Mouse (Mus musculus) lung, adult 2 months (tissue): ENCODE results near the gene Cenpt. TPM values are rescaled to one million over a fixed set of nuclear protein-coding genes. Genes with fewer than 3 reads are reported as not detected.

Experiments used
- DNase-seq: peaks from one replicate; pipeline ENCODE4 v3.0.0; 2022
- H3K4me1 ChIP-seq: fragments of 200-500 bp; 2 replicates; pipeline ENCODE4 v1.6.1; 2011; ENCODE audit warnings: low read length; ENCODE audit not compliant: control insufficient read depth, insufficient read depth
- H3K4me3 ChIP-seq: fragments of 200-500 bp; replicated peaks from 2 replicates; pipeline ENCODE3; 2011; ENCODE audit warnings: low read depth, mild to moderate bottlenecking, control low read depth, low read length; ENCODE audit errors: extremely low read depth
- CTCF ChIP-seq: fragments of 200-500 bp; IDR thresholded peaks from 2 replicates; pipeline ENCODE4 v1.5.1; 2011; ENCODE audit warnings: mild to moderate bottlenecking, low read length, control low read depth; ENCODE audit not compliant: insufficient read depth
- POLR2A ChIP-seq: fragments of 200-500 bp; IDR thresholded peaks from 2 replicates; pipeline ENCODE4 v1.6.1; 2011; ENCODE audit warnings: low read depth, mild to moderate bottlenecking, control low read depth, low read length, borderline replicate concordance; ENCODE audit errors: extremely low read depth
- WGBS: fragments of 180-500 bp; shearing (Covaris S2); methylation state at CpG from one replicate; pipeline ENCODE4 v1.1.7; 2018; 5-methylcytosine and 5-hydroxymethylcytosine counted together
- polyA plus RNA-seq: library from polyadenylated mRNA; depleted of rRNA; stranded (reverse); fragments of >200 nt; gene quantifications from 2 replicates; pipeline ENCODE4 v1.2.3, GENCODE M21; 2012

Gene Cenpt
- polyA plus RNA-seq, 1 experiment, result 17.4 TPM

DNA sequence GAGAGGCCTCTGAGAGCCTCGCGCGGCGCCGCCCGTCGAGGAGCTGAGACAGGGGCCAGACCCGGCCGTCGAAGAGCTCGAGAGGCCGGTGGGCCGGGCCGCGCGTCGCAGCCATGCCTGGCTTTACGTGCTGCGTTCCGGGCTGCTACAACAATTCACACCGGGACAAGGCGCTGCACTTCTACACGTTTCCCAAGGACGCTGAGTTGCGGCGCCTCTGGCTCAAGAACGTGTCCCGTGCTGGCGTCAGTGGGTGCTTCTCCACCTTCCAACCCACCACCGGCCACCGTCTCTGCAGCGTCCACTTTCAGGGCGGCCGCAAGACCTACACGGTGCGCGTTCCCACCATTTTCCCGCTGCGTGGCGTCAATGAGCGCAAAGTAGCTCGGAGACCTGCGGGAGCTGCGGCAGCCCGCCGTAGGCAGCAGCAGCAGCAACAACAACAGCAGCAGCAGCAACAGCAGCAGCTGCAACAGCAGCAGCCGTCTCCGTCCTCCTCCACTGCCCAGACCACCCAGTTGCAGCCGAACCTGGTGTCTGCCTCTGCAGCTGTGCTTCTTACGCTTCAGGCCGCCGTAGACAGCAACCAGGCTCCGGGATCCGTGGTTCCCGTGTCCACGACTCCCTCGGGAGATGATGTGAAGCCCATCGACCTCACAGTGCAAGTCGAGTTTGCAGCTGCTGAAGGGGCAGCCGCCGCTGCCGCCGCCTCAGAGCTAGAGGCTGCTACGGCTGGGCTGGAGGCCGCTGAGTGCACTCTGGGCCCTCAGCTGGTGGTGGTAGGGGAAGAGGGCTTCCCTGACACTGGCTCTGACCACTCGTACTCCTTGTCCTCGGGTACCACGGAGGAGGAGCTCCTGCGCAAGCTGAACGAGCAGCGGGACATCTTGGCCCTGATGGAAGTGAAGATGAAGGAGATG, 2.4 kb upstream of the Cenpt start:
- DNase-seq, result no peak
- under 1% methylated on average over 71 of the region's 71 CpGs for WGBS
- no peak for TF ChIP-seq CTCF
- TF ChIP-seq POLR2A, result 0 out of 2 replicates have a peak, but pooled peaks have one; percentile 19

DNA sequence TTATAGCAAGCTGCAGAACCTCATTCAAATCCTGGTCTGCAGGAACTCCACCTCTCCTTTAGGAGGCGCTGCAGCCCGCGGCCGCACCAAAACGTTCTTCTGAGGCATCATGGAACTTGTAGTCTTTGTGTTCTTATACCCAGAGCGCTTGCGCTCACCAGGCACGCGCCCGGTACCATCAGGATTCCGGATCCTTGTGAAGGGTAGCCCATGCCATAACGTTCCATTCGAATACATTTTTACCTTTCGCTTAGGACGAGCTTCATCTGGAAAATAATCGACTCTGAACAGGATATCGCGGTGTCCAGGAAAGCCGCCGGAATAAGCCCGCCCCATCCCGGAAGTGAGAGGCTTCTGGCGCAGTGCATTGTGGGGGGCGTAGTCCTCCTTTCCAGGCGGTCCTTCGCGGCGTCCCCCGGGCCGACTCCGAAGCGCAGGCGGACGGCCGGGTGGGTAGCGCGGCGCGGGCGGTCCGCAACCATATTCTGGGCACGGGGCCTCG, 1.7 kb upstream of the Cenpt start, which contains the start of gene Thap11:
TSS of gene Thap11 (plus strand) at position 418 of the 502 bp plus-strand sequence.
- peaks cover 13% of the 10 kb centered on the region for H3K4me1 ChIP-seq
- TF ChIP-seq POLR2A (no peak), CTCF (peak; percentile 79)
- DNase-seq, result peak; percentile 95
- H3K4me3 ChIP-seq, result peak within 1 kb of the TSS; percentile 92
- WGBS, result under 1% methylated on average over 42 of the region's 43 CpGs

More for the DNA sequence above, 2.4 kb upstream of the Cenpt start:
- H3K4me3 ChIP-seq, result peak overlapping the region; percentile 92
- H3K4me1 ChIP-seq, result peaks cover 13% of the 10 kb centered on the region

DNA sequence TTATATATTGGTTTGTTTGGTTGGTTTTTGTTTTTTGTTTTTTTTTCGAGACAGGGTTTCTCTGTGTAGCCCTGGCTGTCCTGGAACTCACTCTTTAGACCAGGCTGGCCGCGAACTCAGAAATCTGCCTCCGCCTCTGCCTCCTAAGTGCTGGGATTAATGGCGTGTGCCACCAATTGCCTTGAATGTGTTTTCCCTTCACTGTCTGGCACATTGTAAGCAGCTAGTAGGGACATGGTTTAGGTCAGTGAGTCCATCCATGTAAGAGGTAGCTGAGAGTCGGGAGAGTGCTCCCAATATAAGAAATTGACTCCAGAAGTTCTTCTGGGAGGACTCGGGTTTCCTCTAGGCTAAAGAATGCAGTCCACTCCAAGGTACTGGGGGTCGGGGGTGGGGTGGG, 1.2 kb upstream of the Cenpt start:
- no peak for DNase-seq
- 29% methylated on average over 8 of the region's 8 CpGs for WGBS
- no peak overlapping the region for H3K4me3 ChIP-seq
- H3K4me1 ChIP-seq, result peaks cover 13% of the 10 kb centered on the region
- no peak for TF ChIP-seq POLR2A
- 0 out of 2 replicates have a peak, but pooled peaks have one; percentile 11 for TF ChIP-seq CTCF

DNA sequence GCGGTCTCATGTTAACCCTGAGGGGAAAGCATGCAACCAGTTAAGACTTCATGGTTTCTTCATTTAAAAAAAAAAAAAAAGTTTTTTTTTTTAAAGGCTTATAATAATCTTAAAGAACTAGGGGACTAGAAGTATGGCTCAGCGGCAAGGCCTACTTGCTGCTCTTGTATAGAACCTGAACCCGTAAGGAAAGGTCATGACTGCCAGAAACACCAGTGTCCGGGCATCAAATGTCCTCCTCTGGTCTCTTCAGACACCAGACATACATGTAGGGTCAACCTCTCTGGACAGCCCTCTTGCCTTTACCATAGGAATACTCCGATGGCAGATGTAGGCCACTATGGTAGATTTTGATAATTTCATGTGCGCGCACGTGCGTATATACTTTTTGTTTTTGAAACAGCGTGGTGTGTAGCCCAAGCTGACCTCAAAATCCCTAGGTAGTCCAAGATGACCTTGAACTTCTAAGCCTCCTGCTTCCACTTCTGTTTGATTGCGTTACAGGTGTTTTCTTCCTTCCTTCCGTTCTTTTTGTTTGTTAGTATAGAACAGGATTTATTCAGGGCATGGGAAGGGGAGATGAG, 840 bp downstream of the Cenpt start:
- Histone ChIP-seq H3K4me3 (no peak overlapping the region), H3K4me1 (peaks cover 11% of the 10 kb centered on the region)
- WGBS, result 74% methylated on average over 12 of the region's 12 CpGs
- DNase-seq, result no peak
- TF ChIP-seq POLR2A (no peak), CTCF (no peak)

DNA sequence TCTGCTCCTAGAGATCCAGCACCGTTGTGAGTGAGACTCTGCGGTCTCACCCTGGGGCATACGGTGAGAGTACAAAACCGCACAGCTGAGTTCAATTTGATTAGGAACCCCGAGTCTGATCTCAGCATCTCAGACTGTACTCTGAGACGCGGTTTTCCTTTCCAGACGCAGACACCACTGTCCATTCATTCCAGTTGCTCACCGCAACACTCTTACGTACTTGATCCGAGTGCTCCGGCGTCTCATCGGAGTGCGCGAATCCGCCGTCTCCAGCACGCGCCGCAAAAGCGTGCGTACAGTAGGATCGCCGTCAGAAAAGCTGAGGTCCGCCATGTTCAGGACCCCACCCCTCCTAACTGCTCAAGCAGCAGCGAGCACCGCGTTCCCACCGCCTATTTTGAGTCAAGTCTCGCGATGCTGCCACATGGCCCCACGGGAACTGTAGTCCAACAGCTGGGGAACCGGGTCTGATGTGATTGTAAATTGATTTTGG, 1.4 kb downstream of the Cenpt start:
- peak overlapping the region; percentile 96 for H3K4me3 ChIP-seq
- peaks cover 11% of the 10 kb centered on the region for H3K4me1 ChIP-seq
- TF ChIP-seq POLR2A, result peak; percentile 87; the same call in 1 of the 2 replicates
- no peak for TF ChIP-seq CTCF
- peak; percentile 86 for DNase-seq
- under 1% methylated on average over 34 of the region's 34 CpGs for WGBS

DNA sequence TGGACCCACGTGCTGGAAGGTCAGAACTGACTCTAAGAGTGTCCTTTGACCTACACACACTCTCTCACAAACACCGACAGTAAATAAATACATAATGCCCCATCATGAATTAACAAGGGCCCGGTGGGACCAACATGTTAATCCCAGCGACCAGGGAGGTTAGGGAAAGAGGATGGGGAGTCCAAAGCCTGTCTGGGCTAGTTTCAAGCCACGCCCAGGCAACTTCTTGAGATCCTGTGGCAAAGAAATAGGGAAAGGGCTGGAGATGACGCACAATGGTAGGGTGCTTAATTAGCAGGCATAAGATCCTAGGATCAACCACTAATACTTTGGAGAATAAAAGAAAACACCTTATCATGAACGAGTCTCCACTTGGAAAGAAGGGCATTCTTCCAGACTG, 2.5 kb downstream of the Cenpt start:
- no peak for TF ChIP-seq CTCF
- TF ChIP-seq POLR2A, result no peak
- H3K4me3 ChIP-seq, result no peak overlapping the region
- H3K4me1 ChIP-seq, result peaks cover under 1% of the 10 kb centered on the region; the same call in 1 of the 2 replicates
- WGBS, result 68% methylated on average over 7 of the region's 7 CpGs
- no peak for DNase-seq

DNA sequence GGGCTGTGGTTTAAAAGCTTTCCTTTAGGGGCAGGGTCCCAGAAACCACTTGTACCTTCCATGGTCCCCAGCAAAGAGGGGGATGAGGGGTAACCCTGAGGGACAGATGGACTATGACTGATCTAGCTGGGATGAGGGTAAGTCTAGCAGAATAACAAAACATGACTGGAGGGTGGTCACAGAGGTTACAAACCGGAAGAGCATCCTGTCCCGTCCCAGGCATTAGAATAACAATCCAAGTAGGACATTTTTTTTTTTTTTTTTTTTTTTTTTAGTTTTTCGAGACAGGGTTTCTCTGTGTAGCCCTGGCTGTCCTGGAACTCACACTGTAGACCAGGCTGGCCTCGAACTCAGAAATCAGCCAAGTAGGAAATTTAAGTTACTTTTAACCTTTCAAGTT, 3.1 kb downstream of the Cenpt start:
- H3K4me1 ChIP-seq, result no peaks in the 10 kb centered on the region
- no peak for DNase-seq
- TF ChIP-seq CTCF, result no peak
- TF ChIP-seq POLR2A, result no peak
- 62% methylated on average over 4 of the region's 4 CpGs for WGBS
- no peak overlapping the region for H3K4me3 ChIP-seq

DNA sequence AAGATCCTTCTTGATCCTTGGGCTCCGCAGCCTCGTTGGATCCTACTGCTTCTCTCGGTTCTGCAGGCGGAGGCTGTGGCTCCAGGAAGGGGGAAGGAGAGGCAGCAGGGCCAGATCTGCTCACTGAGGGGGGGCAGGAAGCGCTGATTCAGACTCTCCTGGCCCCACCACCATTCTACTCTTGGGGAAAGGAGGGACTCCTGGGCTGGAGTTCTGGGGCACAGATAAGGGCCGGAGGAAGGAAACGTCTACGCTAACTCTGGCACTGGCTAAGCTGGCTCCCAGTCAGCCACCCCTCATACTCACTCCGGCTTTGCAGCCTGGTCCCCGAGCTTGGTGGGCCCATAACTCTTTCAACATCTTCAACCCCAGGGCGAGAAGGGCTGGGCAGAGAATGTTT, 6.4 kb downstream of the Cenpt start:
- TF ChIP-seq POLR2A (no peak), CTCF (no peak)
- no peak for DNase-seq
- WGBS, result 72% methylated on average over 11 of the region's 11 CpGs
- H3K4me1 ChIP-seq, result no peaks in the 10 kb centered on the region
- H3K4me3 ChIP-seq, result no peak overlapping the region

DNA sequence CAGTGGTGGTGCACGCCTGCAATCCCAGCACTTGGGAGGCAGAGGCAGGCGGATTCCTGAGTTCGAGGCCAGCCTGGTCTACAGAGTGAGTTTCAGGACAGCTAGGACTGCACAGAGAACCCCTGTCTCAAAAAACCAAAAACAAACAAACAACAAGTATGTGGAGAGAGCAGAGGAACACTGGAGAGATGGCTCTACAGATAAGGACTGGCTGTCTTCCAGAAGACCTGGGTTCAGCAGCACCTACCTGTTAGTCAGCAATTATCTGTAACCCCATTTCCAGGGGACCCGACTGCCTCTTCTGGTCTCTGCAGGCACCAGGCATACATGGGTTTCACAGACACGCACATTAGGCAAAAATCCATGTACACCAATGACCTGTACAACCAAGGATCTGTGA, 13.9 kb downstream of the Cenpt start:
- TF ChIP-seq CTCF (no peak), POLR2A (no peak)
- Histone ChIP-seq H3K4me1 (peaks cover 2% of the 10 kb centered on the region; the same call in 1 of the 2 replicates), H3K4me3 (no peak overlapping the region)
- 86% methylated on average over 5 of the region's 5 CpGs for WGBS
- no peak for DNase-seq
